Mouse (Mus musculus): ENCODE results near the gene Casp9.

DNA sequence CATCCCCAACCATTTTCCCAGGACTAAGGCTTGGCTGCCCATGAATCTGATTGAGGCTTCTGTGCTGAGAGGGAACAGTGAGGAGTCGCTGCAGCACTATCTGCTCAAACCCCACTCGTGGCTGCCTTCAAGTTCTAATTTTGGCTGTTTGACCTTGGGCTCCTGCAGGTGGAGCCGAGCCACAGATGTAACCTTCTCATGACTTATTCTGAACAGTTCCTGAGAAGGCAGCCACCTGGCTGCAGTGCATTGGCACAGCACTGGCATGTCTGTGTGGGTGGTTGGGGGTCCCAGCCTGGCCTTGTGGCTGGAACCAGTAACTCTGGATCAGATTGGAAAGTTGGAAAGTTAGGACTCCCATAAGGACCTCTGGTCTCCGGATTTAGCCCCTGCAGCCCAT lies 34.8 kb downstream of the Casp9 start:
- TF ChIP-seq GATA1 (IDR thresholded peaks at IDR 0.05; ENCODE audit: borderline replicate concordance, low read length), result no peak
- no peak for TF ChIP-seq CTCF (IDR thresholded peaks at IDR 0.05; ENCODE audit: low read depth, low read length)
- TF ChIP-seq TAL1 (conservative IDR thresholded peaks at IDR 0.05; ENCODE audit: low read depth, low read length), result no peak
- no peak for TF ChIP-seq POLR2AphosphoS5 (IDR thresholded peaks at IDR 0.05; ENCODE audit: insufficient replicate concordance, low read depth, low read length)
- TF ChIP-seq GATA2 (IDR thresholded peaks at IDR 0.05; ENCODE audit: borderline replicate concordance, low read depth, low read length), result no peak
